Mouse (Mus musculus): Measurements from ENCODE around the gene Slc22a8. TPM values are rescaled to one million over a fixed set of nuclear protein-coding genes. Genes with fewer than 3 reads are reported as not detected.

Slc22a8 gene
- 0.28 and 0.40 TPM in 2 replicates for polyA plus RNA-seq (2016; fragmentation: Nextera tagmentation; extraction: Ambion mirVana)

DNA sequence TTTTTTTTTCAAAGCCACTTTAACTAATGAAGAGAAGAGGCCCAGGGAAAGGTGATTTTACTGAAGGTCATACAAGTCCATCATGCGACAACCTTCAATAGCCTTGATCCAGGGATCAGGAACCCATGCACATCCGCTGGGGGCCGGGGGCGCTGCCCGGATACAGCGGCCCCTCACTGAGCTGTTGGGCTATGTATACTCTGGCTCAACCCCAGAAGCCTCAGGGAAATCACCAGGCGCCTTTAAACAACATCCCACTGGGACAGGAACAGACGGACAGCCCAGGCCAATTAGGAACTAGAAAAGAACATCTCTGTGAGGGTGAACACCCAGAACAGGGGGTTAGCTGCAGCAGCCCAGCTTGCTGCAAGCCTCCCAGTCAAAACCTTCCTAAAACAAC, at the start of gene Slc22a8:
Gene Slc22a8, plus strand, starts transcription at position 301 of the 400 bp plus-strand sequence.
- no peak within 1 kb of the TSS for H3K27ac ChIP-seq
- WGBS, result 64% methylated on average over 8 of the region's 8 CpGs
- ATAC-seq (ENCODE audit: low FRiP score), result no peak

DNA sequence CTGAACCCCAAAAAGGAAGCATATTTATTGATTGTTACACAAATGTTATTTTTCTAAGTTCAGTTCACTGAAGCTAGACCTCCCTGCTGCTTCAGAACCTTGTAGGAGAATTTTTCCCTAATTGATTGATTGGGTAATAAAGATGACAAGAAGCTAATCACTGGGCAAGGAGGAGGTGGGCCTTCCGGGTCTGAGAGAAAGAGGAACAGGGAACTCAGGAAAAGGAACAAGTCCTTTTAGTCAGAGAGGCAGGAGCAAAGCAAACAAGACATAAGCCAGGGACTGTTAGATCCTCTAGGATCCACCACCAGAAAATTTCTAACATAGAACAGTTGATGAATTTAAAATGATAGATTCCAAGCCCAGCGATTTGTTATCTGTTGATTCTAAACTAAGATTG, 32.2 kb upstream of the Slc22a8 start:
- no peak overlapping the region for H3K4me2 ChIP-seq
- no peak overlapping the region for H3K27ac ChIP-seq
- no peak overlapping the region for H3K9ac ChIP-seq
- 88% methylated on average over 2 of the region's 2 CpGs for WGBS
- no peak overlapping the region for H3K4me3 ChIP-seq (replicated peaks)
- no peak for ATAC-seq (ENCODE audit: low FRiP score)
- H3K36me3 ChIP-seq (replicated peaks), result no peaks in the 10 kb centered on the region
- no peaks in the 10 kb centered on the region for H3K27me3 ChIP-seq
- H3K4me1 ChIP-seq, result no peaks in the 10 kb centered on the region
- H3K9me3 ChIP-seq, result no peaks in the 10 kb centered on the region

More for the DNA sequence above, at the start of gene Slc22a8:
- Histone ChIP-seq H3K4me3 (replicated peaks) (no peak within 1 kb of the TSS), H3K27me3 (no peaks in the 10 kb centered on the region; the same call in 1 of the 2 replicates), H3K36me3 (replicated peaks) (no peaks in the 10 kb centered on the region), H3K4me1 (peaks cover 12% of the 10 kb centered on the region), H3K4me2 (no peak within 1 kb of the TSS), H3K9me3 (no peaks in the 10 kb centered on the region), H3K9ac (no peak within 1 kb of the TSS)

DNA sequence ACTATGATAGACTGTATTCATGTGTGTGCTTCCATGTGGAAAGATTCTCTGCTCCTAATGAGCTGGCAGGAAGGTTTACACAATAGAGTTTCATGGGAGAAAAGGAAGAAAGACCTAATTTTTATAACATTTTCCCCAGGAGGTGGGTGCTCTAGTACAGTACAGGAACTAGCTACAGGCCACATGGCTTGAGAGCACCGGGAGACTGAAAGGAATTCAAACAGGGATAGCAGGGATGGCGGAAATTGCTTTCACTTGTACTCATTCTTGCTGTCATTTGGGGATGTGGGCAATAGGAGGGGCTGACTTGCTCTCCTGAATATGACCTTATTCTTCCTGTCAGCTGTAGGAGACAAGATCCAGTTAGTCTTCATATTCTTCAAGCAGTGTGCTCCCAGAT, 27.0 kb upstream of the Slc22a8 start:
- peaks cover 4% of the 10 kb centered on the region; the same call in 1 of the 2 replicates for H3K4me1 ChIP-seq
- H3K4me2 ChIP-seq, result no peak overlapping the region
- no peaks in the 10 kb centered on the region for H3K27me3 ChIP-seq
- H3K9me3 ChIP-seq, result no peaks in the 10 kb centered on the region
- H3K36me3 ChIP-seq (replicated peaks), result no peaks in the 10 kb centered on the region
- ATAC-seq (ENCODE audit: low FRiP score), result no peak
- no peak overlapping the region for H3K27ac ChIP-seq
- WGBS, result 54% methylated on average over 2 of the region's 2 CpGs
- H3K9ac ChIP-seq, result no peak overlapping the region
- H3K4me3 ChIP-seq (replicated peaks), result no peak overlapping the region

DNA sequence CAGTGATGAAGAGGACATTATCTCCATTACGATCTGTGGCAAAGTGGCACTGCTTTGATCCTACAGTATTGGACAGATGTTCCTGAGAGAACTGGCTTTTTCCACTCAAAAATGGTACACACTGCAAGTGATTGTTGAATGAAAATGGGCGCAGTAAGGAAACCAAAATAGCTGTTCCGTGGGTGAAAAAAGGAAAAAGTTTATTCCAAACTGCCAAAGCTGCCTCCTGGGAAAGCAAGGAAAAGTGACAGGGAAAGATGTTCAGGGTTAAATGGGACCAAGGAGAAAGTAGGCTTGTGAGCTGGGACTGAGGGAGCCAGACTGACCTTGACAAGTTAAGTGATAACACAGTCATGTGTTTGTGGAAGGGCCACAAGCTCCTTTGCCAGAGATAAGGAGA, 26.6 kb upstream of the Slc22a8 start:
- no peak overlapping the region for H3K27ac ChIP-seq
- H3K9me3 ChIP-seq, result no peaks in the 10 kb centered on the region
- no peaks in the 10 kb centered on the region for H3K27me3 ChIP-seq
- H3K4me3 ChIP-seq (replicated peaks), result no peak overlapping the region
- no peak for ATAC-seq (ENCODE audit: low FRiP score)
- peaks cover 7% of the 10 kb centered on the region for H3K4me1 ChIP-seq
- H3K9ac ChIP-seq, result no peak overlapping the region
- no peak overlapping the region for H3K4me2 ChIP-seq
- no peaks in the 10 kb centered on the region for H3K36me3 ChIP-seq (replicated peaks)
- 82% methylated on average over 3 of the region's 3 CpGs for WGBS

DNA sequence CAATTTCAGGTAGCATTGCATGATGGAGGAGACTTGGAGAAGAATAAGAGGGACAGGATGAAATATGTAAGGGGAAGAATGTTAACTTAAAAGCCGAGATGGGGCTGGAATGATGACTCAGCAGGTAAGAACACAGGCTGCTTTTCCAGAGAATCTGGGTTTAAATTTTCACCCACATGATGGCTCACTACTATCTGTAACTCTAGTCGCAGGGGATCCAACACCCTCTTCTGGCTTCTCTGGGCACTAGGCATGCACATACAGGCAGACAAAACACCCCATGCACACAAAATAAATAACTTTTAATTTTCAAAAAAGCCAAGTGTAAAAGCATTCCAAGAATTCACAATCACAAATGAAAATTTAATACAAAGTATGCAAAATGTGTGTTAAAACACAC, 25.8 kb upstream of the Slc22a8 start:
- H3K27ac ChIP-seq, result no peak overlapping the region
- H3K27me3 ChIP-seq, result no peaks in the 10 kb centered on the region
- ATAC-seq (ENCODE audit: low FRiP score), result no peak
- H3K9me3 ChIP-seq, result no peaks in the 10 kb centered on the region
- H3K9ac ChIP-seq, result no peak overlapping the region
- H3K4me1 ChIP-seq, result peaks cover 9% of the 10 kb centered on the region
- no peak overlapping the region for H3K4me3 ChIP-seq (replicated peaks)
- H3K4me2 ChIP-seq, result no peak overlapping the region
- H3K36me3 ChIP-seq (replicated peaks), result no peaks in the 10 kb centered on the region
- WGBS, result 79% methylated on average over 2 of the region's 2 CpGs

DNA sequence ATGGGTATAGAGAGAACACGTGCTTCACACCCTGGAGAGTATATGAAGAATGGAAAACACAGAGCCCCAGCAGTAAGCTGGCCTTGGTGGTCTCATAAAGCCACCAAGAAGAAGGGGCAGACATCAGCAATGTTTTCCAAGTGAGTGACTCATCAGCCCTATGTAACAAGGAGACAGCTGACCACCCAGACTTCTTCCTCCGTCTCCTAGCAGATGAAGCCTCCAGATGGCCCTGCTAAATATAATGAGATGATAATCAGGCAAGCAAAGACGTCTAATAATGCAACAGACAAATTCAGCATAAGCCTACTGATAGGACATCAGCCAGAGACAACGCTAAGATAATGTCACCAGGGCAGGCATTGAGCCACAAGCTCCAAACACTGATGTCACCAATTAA, 25.1 kb upstream of the Slc22a8 start:
- WGBS, result 37% methylated on average over 4 of the region's 4 CpGs
- 0 out of 2 replicates have a peak, but pooled peaks cover 4% of the 10 kb centered on the region for H3K27me3 ChIP-seq
- peaks cover 9% of the 10 kb centered on the region for H3K4me1 ChIP-seq
- peak; percentile 27; the same call in 1 of the 2 replicates for ATAC-seq (ENCODE audit: low FRiP score)
- no peak overlapping the region for H3K4me2 ChIP-seq
- no peaks in the 10 kb centered on the region for H3K9me3 ChIP-seq
- no peak overlapping the region for H3K9ac ChIP-seq
- H3K27ac ChIP-seq, result no peak overlapping the region
- no peaks in the 10 kb centered on the region for H3K36me3 ChIP-seq (replicated peaks)
- no peak overlapping the region for H3K4me3 ChIP-seq (replicated peaks)

DNA sequence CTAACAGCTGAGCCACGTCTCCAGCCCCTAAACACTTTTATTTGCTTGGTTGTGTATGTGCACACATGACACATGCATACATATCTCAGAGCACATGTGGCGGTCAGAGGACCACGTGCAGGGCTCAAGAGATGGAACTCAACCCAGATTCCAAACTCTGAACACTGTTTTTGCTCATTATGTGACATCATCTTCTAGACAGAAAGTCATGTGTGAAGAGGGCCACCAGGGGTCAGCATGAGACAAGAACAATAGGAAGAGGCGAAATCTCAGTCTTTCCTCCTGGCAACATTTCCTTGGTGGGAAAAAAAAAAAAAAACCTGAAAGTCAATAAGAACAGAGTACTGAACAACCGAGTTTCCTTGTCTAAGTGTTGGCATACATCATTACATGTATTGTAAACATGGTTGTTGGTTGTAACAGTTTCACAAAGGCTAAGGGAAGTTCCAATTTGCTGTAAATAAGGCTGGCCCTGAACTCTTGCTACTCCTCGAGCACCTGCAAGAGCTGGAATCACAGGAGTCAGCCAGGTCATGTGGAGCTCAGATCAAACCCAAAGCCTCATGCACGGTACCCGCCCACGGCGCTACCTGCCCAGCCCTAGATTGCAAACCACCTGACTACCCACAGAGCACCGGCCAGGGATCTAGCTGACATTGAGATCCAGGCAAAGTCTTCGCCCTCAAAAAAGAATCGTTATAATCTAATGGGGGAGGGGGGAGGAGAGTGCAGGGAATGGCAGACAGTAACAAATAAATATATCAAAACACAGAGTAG, 23.8 kb upstream of the Slc22a8 start:
- Histone ChIP-seq H3K9me3 (no peaks in the 10 kb centered on the region), H3K4me1 (peaks cover 9% of the 10 kb centered on the region), H3K4me3 (replicated peaks) (no peak overlapping the region), H3K27ac (no peak overlapping the region), H3K36me3 (replicated peaks) (no peaks in the 10 kb centered on the region), H3K4me2 (no peak overlapping the region), H3K27me3 (0 out of 2 replicates have a peak, but pooled peaks cover 4% of the 10 kb centered on the region), H3K9ac (no peak overlapping the region)
- WGBS, result 54% methylated on average over 13 of the region's 13 CpGs
- no peak for ATAC-seq (ENCODE audit: low FRiP score)

DNA sequence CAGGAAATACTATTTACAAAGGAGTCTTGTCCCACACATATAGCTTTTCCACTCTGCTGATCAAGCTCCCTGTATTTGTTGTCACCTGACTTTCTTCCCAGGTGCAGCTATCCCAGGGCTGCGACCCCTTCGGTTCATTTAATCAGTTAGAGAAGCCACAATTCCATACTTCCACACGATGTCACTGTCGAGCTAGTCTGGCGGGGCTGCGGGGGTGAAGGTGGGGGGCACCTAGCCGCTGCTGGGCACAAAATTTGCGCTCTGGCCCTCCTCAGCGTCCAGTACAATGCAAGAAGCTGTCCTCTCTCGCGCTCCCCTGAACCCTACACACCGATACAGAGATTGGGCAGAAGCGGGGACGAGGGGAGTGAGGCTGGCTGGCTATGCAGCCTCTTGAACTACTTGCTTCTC, 21.6 kb upstream of the Slc22a8 start:
- Histone ChIP-seq H3K9me3 (no peaks in the 10 kb centered on the region), H3K27me3 (0 out of 2 replicates have a peak, but pooled peaks cover 4% of the 10 kb centered on the region), H3K9ac (peak overlapping the region; percentile 30), H3K4me2 (peak overlapping the region; percentile 53), H3K36me3 (replicated peaks) (no peaks in the 10 kb centered on the region), H3K4me1 (peaks cover 9% of the 10 kb centered on the region), H3K27ac (no peak overlapping the region), H3K4me3 (replicated peaks) (peak overlapping the region; percentile 19)
- 5% methylated on average over 14 of the region's 14 CpGs for WGBS
- 0 out of 2 replicates have a peak, but pooled peaks have one; percentile 23 for ATAC-seq (ENCODE audit: low FRiP score)

DNA sequence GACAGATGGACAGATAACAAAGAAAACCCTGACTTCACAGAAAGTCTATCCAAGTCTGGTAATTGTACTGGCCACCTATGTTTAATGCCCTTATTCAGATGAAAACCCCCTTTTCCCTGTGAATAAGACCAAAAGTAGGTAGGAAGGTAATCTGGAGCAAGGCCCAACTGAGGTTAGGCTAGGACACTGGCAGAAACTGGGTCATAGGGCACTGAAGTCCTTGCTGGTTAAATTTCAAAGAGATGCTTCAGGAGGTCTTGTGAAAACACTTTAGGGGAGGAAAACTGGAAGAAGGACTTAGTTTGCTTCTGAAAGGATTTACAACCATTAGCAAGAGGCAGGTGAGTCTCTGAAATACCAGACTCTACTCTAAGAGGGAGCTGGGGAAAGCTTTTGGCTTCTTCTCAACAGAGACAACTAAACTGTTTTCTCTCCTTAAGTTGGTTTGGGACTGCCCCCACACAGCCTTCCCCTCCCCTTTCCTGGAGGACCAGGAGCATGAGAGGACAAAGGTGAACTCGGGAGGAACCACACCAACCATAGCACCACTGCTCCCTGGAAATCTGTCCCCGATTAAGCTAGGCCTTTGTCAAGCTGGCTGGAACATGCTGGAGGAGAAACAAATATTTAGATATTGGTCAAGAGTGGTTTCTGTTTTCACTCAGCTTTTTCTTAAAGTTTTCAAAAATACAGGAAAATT, 20.6 kb upstream of the Slc22a8 start:
- no peak overlapping the region for H3K27ac ChIP-seq
- no peak overlapping the region for H3K9ac ChIP-seq
- no peaks in the 10 kb centered on the region for H3K9me3 ChIP-seq
- no peak overlapping the region for H3K4me3 ChIP-seq (replicated peaks)
- H3K4me2 ChIP-seq, result no peak overlapping the region
- 0 out of 2 replicates have a peak, but pooled peaks cover 4% of the 10 kb centered on the region for H3K27me3 ChIP-seq
- no peaks in the 10 kb centered on the region for H3K36me3 ChIP-seq (replicated peaks)
- no peak for ATAC-seq (ENCODE audit: low FRiP score)
- H3K4me1 ChIP-seq, result peaks cover 9% of the 10 kb centered on the region
- WGBS, result 73% methylated on average over 2 of the region's 2 CpGs

DNA sequence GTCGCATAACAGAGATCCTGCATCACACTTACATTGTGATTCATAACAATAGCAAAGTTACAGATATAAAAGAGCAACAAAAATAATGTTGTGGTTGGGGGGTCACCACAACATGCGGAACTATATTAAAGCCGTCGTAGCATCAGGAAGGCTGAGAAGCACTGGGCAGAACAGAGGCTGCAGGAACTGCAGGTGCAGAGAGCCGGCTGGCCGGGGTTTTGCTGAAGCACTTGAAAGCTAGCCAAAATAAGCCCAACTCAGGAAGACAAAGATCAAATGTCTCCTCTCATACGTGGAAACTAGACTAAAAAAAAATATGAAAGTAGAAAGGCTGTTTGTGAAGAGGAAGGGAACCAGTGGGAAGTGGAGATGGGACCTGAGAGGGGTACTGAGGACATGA, 19.3 kb upstream of the Slc22a8 start:
- H3K4me1 ChIP-seq, result peaks cover 5% of the 10 kb centered on the region; the same call in 1 of the 2 replicates
- H3K4me2 ChIP-seq, result no peak overlapping the region
- H3K36me3 ChIP-seq (replicated peaks), result no peaks in the 10 kb centered on the region
- no peak overlapping the region for H3K27ac ChIP-seq
- no peak overlapping the region for H3K9ac ChIP-seq
- H3K9me3 ChIP-seq, result no peaks in the 10 kb centered on the region
- no peak for ATAC-seq (ENCODE audit: low FRiP score)
- no peak overlapping the region for H3K4me3 ChIP-seq (replicated peaks)
- H3K27me3 ChIP-seq, result 0 out of 2 replicates have a peak, but pooled peaks cover 4% of the 10 kb centered on the region
- WGBS, result 70% methylated on average over 7 of the region's 7 CpGs

DNA sequence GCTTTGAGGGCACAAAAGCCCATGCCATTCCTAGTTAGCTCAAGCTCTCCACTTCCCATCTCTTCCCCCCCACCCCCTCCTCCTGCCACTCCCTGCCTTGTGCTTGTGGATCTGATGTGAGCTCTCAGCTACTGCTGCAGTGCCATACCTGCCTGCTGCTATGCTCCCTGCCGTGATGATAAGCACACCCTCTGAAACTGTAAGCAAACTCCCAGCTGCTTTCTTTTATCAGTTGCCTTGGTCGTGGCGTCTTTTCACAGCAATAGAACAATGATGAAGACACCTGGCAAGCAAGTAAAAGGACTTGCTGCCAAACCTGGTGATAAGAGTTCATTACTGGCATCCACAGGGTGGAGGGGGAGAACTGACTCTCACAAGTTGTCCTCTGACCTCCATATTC, 18.6 kb upstream of the Slc22a8 start:
- H3K9ac ChIP-seq, result no peak overlapping the region
- H3K4me3 ChIP-seq (replicated peaks), result no peak overlapping the region
- no peaks in the 10 kb centered on the region for H3K9me3 ChIP-seq
- no peak overlapping the region for H3K4me2 ChIP-seq
- 43% methylated on average over 3 of the region's 3 CpGs for WGBS
- H3K27me3 ChIP-seq, result 0 out of 2 replicates have a peak, but pooled peaks cover 4% of the 10 kb centered on the region
- H3K27ac ChIP-seq, result no peak overlapping the region
- no peaks in the 10 kb centered on the region for H3K36me3 ChIP-seq (replicated peaks)
- peaks cover 5% of the 10 kb centered on the region; the same call in 1 of the 2 replicates for H3K4me1 ChIP-seq
- ATAC-seq (ENCODE audit: low FRiP score), result no peak

DNA sequence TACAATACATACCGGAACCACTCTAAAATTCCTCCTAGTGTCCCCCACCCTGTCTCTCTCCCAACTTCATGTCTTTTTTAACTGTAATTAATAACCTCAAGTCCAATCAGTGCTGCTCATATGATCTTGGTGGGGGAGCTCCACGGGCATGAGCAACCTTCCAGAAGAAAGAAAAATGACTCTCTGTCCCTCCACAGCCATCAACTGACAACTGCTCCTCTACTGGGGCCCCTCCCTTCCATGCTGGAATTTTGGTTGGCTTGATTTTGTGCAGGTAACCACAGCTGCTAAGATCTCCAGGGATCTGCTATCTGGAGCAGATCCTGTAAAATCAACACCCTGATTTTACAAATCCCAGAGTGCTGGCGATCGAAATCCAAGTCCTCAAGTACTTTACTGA, 13.6 kb upstream of the Slc22a8 start:
- ATAC-seq (ENCODE audit: low FRiP score), result no peak
- WGBS, result 94% methylated on average over 4 of the region's 4 CpGs

More for the DNA sequence above, 13.6 kb upstream of the Slc22a8 start:
- Histone ChIP-seq H3K4me3 (replicated peaks) (no peak overlapping the region), H3K27me3 (no peaks in the 10 kb centered on the region), H3K4me2 (no peak overlapping the region), H3K4me1 (peaks cover 6% of the 10 kb centered on the region), H3K27ac (no peak overlapping the region), H3K9me3 (no peaks in the 10 kb centered on the region), H3K9ac (no peak overlapping the region), H3K36me3 (replicated peaks) (no peaks in the 10 kb centered on the region)
